Mouse (Mus musculus): ENCODE measurements at regions not wholly inside any gene's neighbourhood (a gene's known extent, or its start where the extent isn't known, plus 50 kb on each side); places are given as distances from the start of the nearest gene placed in this dataset.

DNA sequence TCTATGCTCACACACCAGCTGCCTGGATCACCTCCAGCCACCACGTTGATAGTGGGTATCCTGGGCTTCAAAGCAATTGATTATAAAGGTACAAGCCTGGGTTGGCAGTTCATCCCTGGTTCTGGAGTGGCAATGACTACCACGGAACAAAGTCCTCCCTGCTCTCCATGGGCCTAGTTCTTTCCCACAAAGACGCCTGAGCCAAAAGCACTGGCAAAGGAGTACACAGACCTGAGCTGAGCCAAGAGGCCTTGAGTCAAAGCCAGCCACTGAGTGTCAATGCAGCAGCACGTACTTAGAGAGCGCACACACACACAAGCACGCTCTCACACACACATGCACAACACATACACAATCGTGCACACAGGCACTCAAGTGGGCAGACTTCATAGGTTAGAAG, 54.6 kb upstream of the Dio3 start:
- no peak for DNase-seq

DNA sequence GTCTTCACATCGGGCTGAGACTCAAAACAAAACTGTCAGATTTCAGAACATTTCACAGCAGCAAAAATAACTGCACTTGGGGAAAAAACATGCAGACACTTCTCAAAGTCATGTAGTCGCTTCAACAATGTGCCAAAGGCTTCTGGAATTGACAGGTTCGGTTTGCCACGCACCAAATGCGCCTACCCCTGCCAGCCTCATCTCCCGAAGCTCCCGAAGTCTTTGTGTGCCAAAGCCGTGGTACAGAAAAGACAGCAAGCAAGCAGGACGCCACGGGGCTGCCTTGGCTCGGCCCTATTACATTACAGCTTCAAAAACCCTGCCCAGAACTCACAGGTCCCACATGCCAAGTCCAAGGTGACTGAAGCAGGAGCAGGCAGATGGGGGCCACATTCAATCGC, 50.9 kb upstream of the Dio3 start:
- DNase-seq: no peak

Small RNAs in the stretch of these regions (microRNA-seq; reads per million reads assigned to microRNA genes)
- gene Gm24321: 0 reads per million in 2 experiments
- 0 reads per million in 2 experiments for gene Gm25252
- 0 to 0.32 reads per million in 2 experiments for gene Gm25750
- 4.5 to 5.5 reads per million in 2 experiments for gene Gm27379
- gene Gm44322: 0 reads per million in 2 experiments
- gene Mir1193: 891 to 1,184 reads per million in 2 experiments
- 0 to 1.3 reads per million in 2 experiments for gene Mir1197
- 1,537 to 1,565 reads per million in 2 experiments for gene Mir134
- gene Mir154: 2,068 to 2,182 reads per million in 2 experiments
- gene Mir299a: 0.75 to 1.6 reads per million in 2 experiments
- gene Mir299b: 0 reads per million in 2 experiments
- gene Mir300: 1,336 to 1,848 reads per million in 2 experiments
- gene Mir3072: 55.7 to 64.9 reads per million in 2 experiments
- gene Mir323: 155 to 410 reads per million in 2 experiments
- gene Mir329: 1,006 to 1,772 reads per million in 2 experiments
- gene Mir369: 2,173 to 3,135 reads per million in 2 experiments
- gene Mir376a: 0 reads per million in 2 experiments
- 293 to 335 reads per million in 2 experiments for gene Mir376b
- gene Mir376c: 4,103 to 5,630 reads per million in 2 experiments
- 338 to 375 reads per million in 2 experiments for gene Mir377
- 33,570 to 38,628 reads per million in 2 experiments for gene Mir379
- 0 reads per million in 2 experiments for gene Mir380
- gene Mir381: 3,570 to 4,238 reads per million in 2 experiments
- gene Mir382: 9,294 to 14,852 reads per million in 2 experiments
- gene Mir409: 0 reads per million in 2 experiments
- gene Mir410: 254 to 477 reads per million in 2 experiments
- gene Mir411: 78,071 to 82,380 reads per million in 2 experiments
- 296 to 342 reads per million in 2 experiments for gene Mir412
- gene Mir453: 0 reads per million in 2 experiments
- 1,019 to 1,094 reads per million in 2 experiments for gene Mir485
- 7,484 to 15,099 reads per million in 2 experiments for gene Mir487b
- 386 to 651 reads per million in 2 experiments for gene Mir494
- gene Mir495: 469 to 494 reads per million in 2 experiments
- gene Mir496a: 469 to 607 reads per million in 2 experiments
- gene Mir539: 0 reads per million in 2 experiments
- 13,886 to 16,806 reads per million in 2 experiments for gene Mir541
- gene Mir543: 493 to 585 reads per million in 2 experiments
- gene Mir544: 1.3 to 3.5 reads per million in 2 experiments
- 0 reads per million in 2 experiments for gene Mir654
- gene Mir666: 319 to 353 reads per million in 2 experiments
- 320 to 420 reads per million in 2 experiments for gene Mir667
- gene Mir668: 472 to 1,218 reads per million in 2 experiments
- 257 to 309 reads per million in 2 experiments for gene Mir679
- 3.0 to 5.1 reads per million in 2 experiments for gene Mir758
- 0 reads per million in 2 experiments for gene Mir882

Data from gastrocnemius, postnatal 10 days (tissue).